Mouse (Mus musculus): ENCODE data around the gene Kif6. TPM values are rescaled to one million over a fixed set of nuclear protein-coding genes. Genes with fewer than 3 reads are reported as not detected.

The Kif6 gene
- polyA plus RNA-seq, 1 experiment from 2014 or later, result 0.22 TPM

- 44% methylated on average over 22 of the region's 22 CpGs for WGBS
These were observed 337.1 kb downstream of the Kif6 start for GRCm38 (mm10) chr17:49951856-49952607.

GRCm38 (mm10) chr17:49959021-49959420 is 344.1 kb downstream of the Kif6 start:
- no peak overlapping the region for H3K9ac ChIP-seq (ENCODE audit: low read depth, low read length)

More at GRCm38 (mm10) chr17:49951856-49952607, 337.1 kb downstream of the Kif6 start:
- H3K27ac ChIP-seq (ENCODE audit: low read depth, low read length), result no peak overlapping the region; the same call in 1 of the 2 replicates
- peak overlapping the region; percentile 11; the same call in 1 of the 2 replicates for H3K4me3 ChIP-seq (ENCODE audit: low read depth, low read length)
- H3K4me2 ChIP-seq (replicated peaks; ENCODE audit: low read depth), result peak overlapping the region; percentile 48
- no peaks in the 10 kb centered on the region for H3K9me3 ChIP-seq (ENCODE audit: control insufficient read depth)
- H3K36me3 ChIP-seq (ENCODE audit: control insufficient read depth, insufficient read depth), result no peaks in the 10 kb centered on the region
- no peak; the same call in 1 of the 2 replicates for TF ChIP-seq CTCF (IDR thresholded peaks at IDR 0.05; ENCODE audit: low read depth)
- no peaks in the 10 kb centered on the region for H3K27me3 ChIP-seq (replicated peaks; ENCODE audit: control insufficient read depth, insufficient read depth, low read length)
- no peaks in the 10 kb centered on the region for H3K4me1 ChIP-seq (replicated peaks; ENCODE audit: control insufficient read depth, insufficient read depth, low read length)
- ATAC-seq, result no peak
- H3K9ac ChIP-seq (ENCODE audit: low read depth, low read length), result no peak overlapping the region

More at GRCm38 (mm10) chr17:49959021-49959420, 344.1 kb downstream of the Kif6 start:
- H3K4me3 ChIP-seq (ENCODE audit: low read depth, low read length), result no peak overlapping the region
- no peaks in the 10 kb centered on the region for H3K9me3 ChIP-seq (ENCODE audit: control insufficient read depth)
- no peak overlapping the region for H3K27ac ChIP-seq (ENCODE audit: low read depth, low read length)
- no peaks in the 10 kb centered on the region for H3K4me1 ChIP-seq (replicated peaks; ENCODE audit: control insufficient read depth, insufficient read depth, low read length)
- ATAC-seq, result no peak
- H3K36me3 ChIP-seq (ENCODE audit: control insufficient read depth, insufficient read depth), result no peaks in the 10 kb centered on the region
- no peak for TF ChIP-seq CTCF (IDR thresholded peaks at IDR 0.05; ENCODE audit: low read depth)
- H3K27me3 ChIP-seq (replicated peaks; ENCODE audit: control insufficient read depth, insufficient read depth, low read length), result no peaks in the 10 kb centered on the region
- no peak overlapping the region for H3K4me2 ChIP-seq (replicated peaks; ENCODE audit: low read depth)

Other genes starting within 250 kb of the Kif6 start
- gene Mocs1, start 186.8 kb upstream of the Kif6 start, polyA plus RNA-seq (2015; fragmentation: Nextera tagmentation; extraction: Ambion mirVana), result 9.7 and 11.1 TPM in 2 replicates
- gene Daam2, start 50.8 kb upstream of the Kif6 start, polyA plus RNA-seq (2015; fragmentation: Nextera tagmentation; extraction: Ambion mirVana), result 1.5 and 1.7 TPM in 2 replicates